ENCODE assay signal across 21 mouse cellular contexts in the genomic region with DNA sequence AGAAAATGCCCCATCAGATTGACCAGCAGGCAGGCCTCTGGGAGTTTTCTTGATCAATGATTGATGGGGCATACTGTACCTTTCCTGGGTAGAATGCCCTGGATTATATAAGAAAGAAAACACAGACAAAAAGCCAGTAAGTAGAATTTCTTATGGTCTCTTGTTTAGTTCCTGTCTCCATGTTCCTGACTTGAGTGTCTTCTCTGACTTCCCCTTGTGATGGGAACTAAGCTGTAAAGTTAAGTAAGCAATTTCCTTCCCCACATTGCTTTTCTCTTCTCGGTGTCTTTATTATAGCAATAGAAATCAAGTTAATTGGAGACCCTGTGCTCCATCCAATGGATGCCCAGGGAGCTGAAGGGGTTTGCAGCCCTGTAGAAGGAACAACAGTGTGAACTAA.
"Had no signal": no experiment of that assay in that cellular context is flagged by ENCODE, and none has a peak within 500 bp of the region (broad histone marks: within the 10 kb centered on the region; RNA-seq: fewer than 3 reads in every experiment).

No protein-coding gene starts in this region.

- ATAC-seq: forebrain, embryonic 13.5 days; forebrain, embryonic 14.5 days; forebrain, embryonic 15.5 days; forebrain, embryonic 16.5 days; forebrain, postnatal 0 days had no signal

- DNase-seq: cerebellum, adult 2 months; cerebellum, adult 8-10 months; cerebellum, adult 9-10 months; cerebellum, adult 9-11 months; cerebellum, postnatal 10 days; cerebellum, postnatal 14 days; cerebellum, postnatal 25 days; cerebellum, postnatal 36 days; embryo, embryonic 11 days; forebrain, postnatal 0 days; gastrocnemius, adult 2 months; gastrocnemius, postnatal 10 days; gastrocnemius, postnatal 14 days; gastrocnemius, postnatal 25 days; gastrocnemius, postnatal 36 days; heart, adult 18-20 months; heart, adult 2 months had no signal
